Mouse (Mus musculus) intestine, postnatal 0 days (tissue): ENCODE data around the gene Ifit2. TPM values are rescaled to one million over a fixed set of nuclear protein-coding genes. Genes with fewer than 3 reads are reported as not detected.
A peak's percentile ranks its signal among the peaks of the same experiment; 100 is the strongest.

Experiments used
- ATAC-seq: fragments of 200-750 bp; cut with Nextera tagmentation; 2 replicates; pipeline ENCODE4 v1.8.0; 2017; ENCODE audit warnings: mild to moderate bottlenecking, moderate TSS enrichment, moderate library complexity
- H3K27ac ChIP-seq: fragments of 300-500 bp; sonication (generic); 2 replicates; pipeline ENCODE4 v1.5.1; 2014; ENCODE audit warnings: mild to moderate bottlenecking, low read depth, low read length, moderate library complexity
- H3K27me3 ChIP-seq: fragments of 300-500 bp; sonication (generic); replicated peaks from 2 replicates; pipeline ENCODE4 v1.6.1; 2014; ENCODE audit warnings: low read length, mixed read lengths; ENCODE audit not compliant: control insufficient read depth, insufficient read depth
- H3K36me3 ChIP-seq: fragments of 300-500 bp; sonication (generic); 2 replicates; pipeline ENCODE4 v1.6.1; 2014; ENCODE audit warnings: mild to moderate bottlenecking, moderate library complexity; ENCODE audit not compliant: control insufficient read depth, insufficient read depth
- H3K4me1 ChIP-seq: fragments of 300-500 bp; sonication (generic); replicated peaks from 2 replicates; pipeline ENCODE4 v1.6.1; 2014; ENCODE audit warnings: antibody characterized with exemption, low read length, mixed read lengths; ENCODE audit not compliant: control insufficient read depth, insufficient read depth
- H3K4me2 ChIP-seq: fragments of 300-500 bp; sonication (generic); replicated peaks from 2 replicates; pipeline ENCODE4 v1.6.1; 2014; ENCODE audit warnings: low read depth, mild to moderate bottlenecking, moderate library complexity
- H3K4me3 ChIP-seq: fragments of 300-500 bp; sonication (generic); 2 replicates; pipeline ENCODE4 v1.5.1; 2014; ENCODE audit warnings: low read depth, low read length
- H3K9ac ChIP-seq: fragments of 300-500 bp; sonication (generic); 2 replicates; pipeline ENCODE4 v1.6.1; 2014; ENCODE audit warnings: mild to moderate bottlenecking, low read depth, low read length
- H3K9me3 ChIP-seq: fragments of 300-500 bp; sonication (generic); 2 replicates; pipeline ENCODE4 v1.6.1; 2016; ENCODE audit warnings: mixed run types; ENCODE audit not compliant: control insufficient read depth
- CTCF ChIP-seq: sonication (generic); IDR thresholded peaks from 2 replicates; pipeline ENCODE4 v1.5.1; 2016; ENCODE audit warnings: low read depth, mild to moderate bottlenecking, control low read depth, antibody characterized with exemption, moderate library complexity
- WGBS: fragments of 180-500 bp; shearing (Covaris S2); extraction: QIAGEN DNeasy Blood & Tissue Kit; methylation state at CpG from one replicate; pipeline ENCODE4 v1.1.7; 2014; 5-methylcytosine and 5-hydroxymethylcytosine counted together
- polyA plus RNA-seq: library from polyadenylated mRNA; unstranded; fragments of >200 nt; fragmentation: Nextera tagmentation; extraction: Ambion mirVana; gene quantifications from 2 replicates; pipeline ENCODE4 v1.2.1, GENCODE M21; 2015

The Ifit2 gene
- polyA plus RNA-seq, 1 experiment from 2014 or later = 15.1 TPM

DNA sequence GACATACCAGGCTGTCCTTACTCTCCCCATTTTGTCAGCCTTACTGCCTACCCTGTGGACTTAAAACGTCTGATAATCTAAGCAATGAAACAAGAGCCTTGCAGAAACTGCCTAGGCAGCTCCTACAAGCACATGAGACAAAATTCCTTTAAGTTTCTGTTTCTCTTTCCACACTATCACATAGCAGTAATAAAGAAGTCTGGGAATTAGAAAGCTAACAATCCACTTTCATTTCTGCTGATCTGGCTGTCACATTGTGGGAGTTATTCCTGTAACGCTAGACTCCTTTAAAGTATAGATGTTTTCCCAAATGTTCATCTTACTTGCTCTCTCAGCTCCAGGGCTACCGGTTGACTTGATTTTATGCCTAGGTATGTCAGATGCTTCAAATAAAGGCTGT lies 3.0 kb downstream of the Ifit2 start:
- H3K9ac ChIP-seq = no peak overlapping the region
- H3K9me3 ChIP-seq = no peaks in the 10 kb centered on the region
- peaks cover 6% of the 10 kb centered on the region; the same call in 1 of the 2 replicates for H3K4me1 ChIP-seq
- peak overlapping the region; percentile 35 for H3K4me2 ChIP-seq
- H3K4me3 ChIP-seq = no peak overlapping the region
- ATAC-seq = peak; percentile 46
- H3K27ac ChIP-seq = peak overlapping the region; percentile 80
- no peaks in the 10 kb centered on the region for H3K27me3 ChIP-seq
- no peak for TF ChIP-seq CTCF
- 24% methylated on average over 3 of the region's 3 CpGs for WGBS
- no peaks in the 10 kb centered on the region for H3K36me3 ChIP-seq

DNA sequence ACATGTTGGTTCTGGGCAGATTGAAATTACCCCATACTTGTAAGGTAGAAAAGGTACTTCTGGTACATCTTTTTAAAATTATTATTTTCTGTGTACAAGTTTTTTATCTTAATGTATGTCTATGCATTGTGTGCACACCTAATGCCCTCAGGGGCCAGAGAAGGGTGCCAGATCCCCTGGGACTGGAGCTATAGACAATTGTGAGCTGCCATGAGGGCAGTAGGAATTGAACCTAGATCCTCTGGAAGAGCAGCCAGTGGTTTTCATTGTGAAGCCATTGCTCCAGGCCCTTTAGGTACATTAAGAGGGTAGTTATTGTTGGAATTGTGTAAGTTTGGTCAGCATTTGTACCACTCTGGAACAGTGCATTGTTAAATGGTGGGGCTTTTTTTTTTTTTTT lies 3.6 kb downstream of the Ifit2 start:
- Histone ChIP-seq H3K4me3 (no peak overlapping the region), H3K9ac (no peak overlapping the region), H3K36me3 (0 out of 2 replicates have a peak, but pooled peaks cover 4% of the 10 kb centered on the region), H3K4me1 (peaks cover 6% of the 10 kb centered on the region; the same call in 1 of the 2 replicates), H3K4me2 (no peak overlapping the region; the same call in 1 of the 2 replicates), H3K9me3 (no peaks in the 10 kb centered on the region), H3K27ac (peak overlapping the region; percentile 80), H3K27me3 (no peaks in the 10 kb centered on the region)
- TF ChIP-seq CTCF = no peak
- no peak for ATAC-seq

DNA sequence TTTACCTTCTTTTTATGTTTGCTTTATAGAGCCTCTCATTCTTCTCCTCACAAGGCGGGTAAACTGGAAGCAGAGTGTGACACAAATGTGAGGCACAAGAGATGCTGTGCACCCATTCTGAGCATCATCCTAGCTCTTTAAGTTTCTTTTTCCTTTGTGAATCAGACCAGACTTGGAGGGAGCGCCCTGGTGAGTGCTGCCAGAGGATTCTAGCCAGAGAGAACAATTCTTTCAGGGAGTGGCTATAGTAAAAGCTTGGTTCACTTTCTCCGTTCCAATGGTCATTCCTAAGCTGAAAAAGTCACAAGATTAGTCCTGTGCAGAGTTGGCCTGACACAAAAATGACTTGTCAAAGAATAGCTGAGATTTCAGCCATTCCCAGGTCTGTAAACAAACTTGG lies 6.1 kb downstream of the Ifit2 start:
- TF ChIP-seq CTCF = no peak
- no peaks in the 10 kb centered on the region for H3K27me3 ChIP-seq
- H3K27ac ChIP-seq = no peak overlapping the region
- H3K4me3 ChIP-seq = no peak overlapping the region
- peaks cover 6% of the 10 kb centered on the region; the same call in 1 of the 2 replicates for H3K4me1 ChIP-seq
- ATAC-seq = no peak
- 36% methylated on average over 3 of the region's 3 CpGs for WGBS
- H3K4me2 ChIP-seq = no peak overlapping the region
- H3K9ac ChIP-seq = no peak overlapping the region
- H3K36me3 ChIP-seq = 0 out of 2 replicates have a peak, but pooled peaks cover 4% of the 10 kb centered on the region
- H3K9me3 ChIP-seq = no peaks in the 10 kb centered on the region

DNA sequence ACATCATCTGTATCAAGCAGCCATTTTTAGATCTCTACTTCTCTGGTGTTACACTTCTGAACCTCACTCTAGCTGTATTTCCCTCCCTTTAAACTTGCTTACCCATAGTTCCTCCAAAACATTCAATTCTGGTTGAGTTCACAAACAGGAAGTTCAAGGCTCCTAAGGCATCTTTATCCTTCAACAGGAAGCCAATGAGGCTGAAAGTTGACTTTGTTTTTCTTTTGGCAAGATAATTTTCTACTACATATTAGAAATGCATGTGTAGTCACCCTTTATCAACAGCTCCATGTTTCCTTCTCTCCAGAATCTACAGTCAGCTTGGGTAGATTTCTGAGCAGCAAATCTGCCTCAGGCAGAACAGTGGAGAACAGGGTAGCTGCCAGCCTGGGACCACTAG lies 12.1 kb downstream of the Ifit2 start:
- no peak overlapping the region for H3K27ac ChIP-seq
- TF ChIP-seq CTCF = no peak
- no peak overlapping the region for H3K9ac ChIP-seq
- H3K27me3 ChIP-seq = no peaks in the 10 kb centered on the region
- H3K36me3 ChIP-seq = 0 out of 2 replicates have a peak, but pooled peaks cover 4% of the 10 kb centered on the region
- H3K4me1 ChIP-seq = no peaks in the 10 kb centered on the region
- no peaks in the 10 kb centered on the region for H3K9me3 ChIP-seq
- no peak for ATAC-seq
- H3K4me3 ChIP-seq = no peak overlapping the region
- H3K4me2 ChIP-seq = no peak overlapping the region

DNA sequence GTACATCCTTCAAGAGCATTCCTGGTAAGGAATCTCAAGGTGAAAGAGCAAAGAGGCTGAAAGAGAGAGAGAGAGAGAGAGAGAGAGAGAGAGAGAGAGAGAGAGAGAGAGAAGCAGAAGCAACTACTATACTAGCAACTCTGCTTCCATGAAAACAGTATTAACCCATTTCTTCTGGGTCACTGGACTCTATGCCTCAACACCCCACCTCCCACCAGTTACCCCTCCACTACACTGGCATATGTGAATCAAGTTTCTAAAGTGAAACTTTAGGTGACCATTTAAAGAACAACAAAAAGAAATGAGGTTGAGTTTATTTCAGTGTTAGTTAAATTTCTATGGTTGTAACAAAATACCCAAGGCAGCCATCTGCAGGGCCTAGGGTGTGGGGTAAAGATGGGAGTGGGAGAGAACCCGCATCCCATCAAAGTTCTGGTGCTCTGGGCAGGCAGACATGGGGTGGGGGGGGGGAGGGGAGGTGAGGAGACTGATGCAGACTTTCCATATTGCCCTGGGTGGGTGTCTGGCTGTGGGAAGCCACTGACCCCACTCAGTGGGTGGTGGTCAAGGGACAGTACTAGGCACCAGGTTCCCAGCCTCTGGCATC lies 15.8 kb downstream of the Ifit2 start:
- Histone ChIP-seq H3K36me3 (no peaks in the 10 kb centered on the region), H3K27me3 (no peaks in the 10 kb centered on the region), H3K4me2 (no peak overlapping the region), H3K4me1 (no peaks in the 10 kb centered on the region), H3K9ac (no peak overlapping the region), H3K9me3 (no peaks in the 10 kb centered on the region), H3K4me3 (no peak overlapping the region), H3K27ac (no peak overlapping the region)
- ATAC-seq = no peak
- whole genome bisulfite sequencing = 88% methylated on average over 1 of the region's 1 CpGs
- TF ChIP-seq CTCF = no peak

DNA sequence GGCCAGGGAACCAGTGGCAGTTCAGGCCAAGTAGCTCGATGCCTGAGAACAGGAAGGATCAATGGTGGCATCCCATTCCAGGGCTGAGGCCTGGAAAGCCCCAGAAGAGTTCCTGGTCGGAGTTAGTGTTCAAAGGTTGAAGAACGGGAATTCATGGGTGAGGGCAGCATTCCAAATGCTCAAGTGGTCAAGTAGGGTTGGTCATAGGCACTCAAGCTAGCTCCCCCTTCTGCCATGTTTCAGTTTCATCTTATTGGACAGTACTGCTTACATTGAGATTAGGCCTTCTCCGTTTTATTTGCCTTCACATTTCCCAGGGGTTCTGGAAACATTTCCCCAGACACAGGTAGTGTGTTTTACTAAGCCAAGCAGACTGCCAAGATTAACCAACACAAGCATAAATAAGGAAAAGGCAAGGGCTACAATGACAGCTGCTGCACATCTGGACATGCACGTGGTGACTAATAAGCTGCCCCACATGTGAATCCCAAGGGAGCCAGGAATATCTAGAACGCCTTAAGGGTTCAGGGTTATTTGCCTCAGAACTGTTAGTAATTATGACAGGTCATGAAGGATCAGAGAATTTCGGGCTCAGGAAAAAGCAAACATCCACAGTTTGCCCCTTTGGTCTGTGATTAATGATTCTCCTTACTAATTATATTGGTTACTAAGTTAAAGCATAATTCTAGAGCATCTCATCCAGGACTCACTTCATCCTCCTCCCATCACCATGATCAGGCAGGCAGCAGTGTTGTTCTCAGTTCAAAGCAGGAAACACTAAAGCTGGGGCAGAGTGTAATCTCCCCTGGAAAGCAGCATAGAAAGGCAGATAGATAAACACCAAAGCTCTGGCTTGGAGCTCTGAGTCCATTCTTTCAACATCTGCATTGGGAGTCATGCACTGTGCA lies 18.7 kb downstream of the Ifit2 start:
- Histone ChIP-seq H3K9ac (no peak overlapping the region), H3K27me3 (no peaks in the 10 kb centered on the region), H3K9me3 (no peaks in the 10 kb centered on the region), H3K27ac (no peak overlapping the region), H3K4me3 (no peak overlapping the region), H3K4me1 (0 out of 2 replicates have a peak, but pooled peaks cover 3% of the 10 kb centered on the region), H3K36me3 (no peaks in the 10 kb centered on the region; the same call in 1 of the 2 replicates), H3K4me2 (no peak overlapping the region)
- no peak for ATAC-seq
- 54% methylated on average over 7 of the region's 7 CpGs for WGBS
- no peak for TF ChIP-seq CTCF
